Comparison of ENCODE assay signal across 16 mouse cellular contexts in the genomic region with DNA sequence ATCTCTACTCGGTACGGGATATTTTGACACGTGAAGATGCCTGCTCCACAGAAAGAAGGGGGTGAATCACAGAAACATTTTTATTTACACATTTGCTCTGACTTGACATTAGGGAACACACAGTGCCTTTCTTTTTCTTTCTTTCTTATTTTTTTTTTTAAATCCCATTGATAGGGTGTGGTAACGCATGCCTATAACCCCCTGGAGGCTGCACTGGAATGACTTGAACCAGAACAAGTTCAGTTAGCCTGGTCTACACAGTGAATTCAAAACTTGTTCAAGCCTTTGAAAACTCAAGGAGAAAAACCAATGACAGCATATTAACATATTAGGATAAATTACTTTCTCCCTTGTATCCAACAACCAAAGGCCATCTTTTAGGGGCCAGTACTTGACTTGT. TPM values are rescaled to one million over a fixed set of nuclear protein-coding genes. Genes with fewer than 3 reads are reported as not detected.
DNase-seq lines count a peak whose midpoint lies in the region.
"Had no signal": no experiment of that assay in that cellular context is flagged by ENCODE, and none has a peak within 500 bp of the region (broad histone marks: within the 10 kb centered on the region; RNA-seq: fewer than 3 reads in every experiment).

No protein-coding gene starts in this region.

- peak; percentile 50 for DNase-seq in gastrocnemius, adult 18-20 months (ENCODE audit: low spot score)
- DNase-seq in gastrocnemius, adult 8-10 months (ENCODE audit: low spot score in 2 of 2), result no peak
- DNase-seq in gastrocnemius, postnatal 25 days, result peak; percentile 6
- DNase-seq in gastrocnemius, postnatal 36 days, result no peak
- peak; percentile 69 for DNase-seq in skeletal muscle tissue, adult 2 months (ENCODE audit: low read depth, low spot score)
- DNase-seq: adrenal gland, adult 8-10 months; adrenal gland, postnatal 14 days; adrenal gland, postnatal 36 days; B cell, adult 2 months; cerebellum, adult 11-12 months; cerebellum, adult 2 months; cerebellum, adult 9-10 months; cerebellum, postnatal 10 days; cerebellum, postnatal 25 days; embryo, embryonic 11 days had no signal

- intact Hi-C loops in gastrocnemius, postnatal 36 days (cut with DNase I), result no loop called here

RNA-seq across cellular contexts. Expression of a gene that starts 27.1 kb away (rescaled TPM):
- total RNA-seq in gastrocnemius, adult 18-20 months (2021), result 1 to 10 TPM; 3.3 to 9.7 TPM
- total RNA-seq in gastrocnemius, adult 8-10 months (2022), result 1 to 10 TPM; 1.8 to 4.9 (median 3.0) TPM
- total RNA-seq in gastrocnemius, postnatal 25 days (2021), result 1 to 10 TPM; 5.0 to 6.1 TPM
- 1 to 10 TPM; 3.7 to 3.9 TPM for total RNA-seq in gastrocnemius, postnatal 36 days (2021)
- total RNA-seq: common myeloid progenitor, adult 5-6 weeks had no signal

Comparison
In these comparisons a context has a peak if more than half of its experiments do, and no peak if none do; other contexts are left out.
1. DNase-seq: peak in gastrocnemius, adult 18-20 months (single experiment), gastrocnemius, postnatal 25 days (single experiment) and skeletal muscle tissue, adult 2 months (single experiment); none in gastrocnemius, adult 8-10 months (0 of 2) and gastrocnemius, postnatal 36 days (0 of 2).